Mouse (Mus musculus): ENCODE results near the gene Fam19a4.

- TF ChIP-seq CTCF (IDR thresholded peaks at IDR 0.05; ENCODE audit: extremely low read depth, insufficient read depth, low read length) (no peak), POLR2A (IDR thresholded peaks at IDR 0.05; ENCODE audit: extremely low read depth, insufficient read depth, low read length) (no peak)
Observed at GRCm38 (mm10) chr6:97052196-97052770, 7.9 kb downstream of the Fam19a4 start.

Measured in cortical plate, adult 2 months (tissue).